Mouse (Mus musculus) embryonic facial prominence, embryonic 11.5 days (tissue): ENCODE data around the gene Gm47985. TPM values are rescaled to one million over a fixed set of nuclear protein-coding genes. Genes with fewer than 3 reads are reported as not detected.

Experiments used
- ATAC-seq: fragments of 200-750 bp; cut with Nextera tagmentation; replicated peaks from 2 replicates; pipeline ENCODE4 v1.8.0; 2017; ENCODE audit warnings: low read depth; ENCODE audit not compliant: insufficient number of reproducible peaks, low FRiP score, low TSS enrichment
- DNase-seq: peaks from one replicate; pipeline ENCODE4 v3.0.0-alpha.2; 2015; ENCODE audit warnings: low spot score
- H3K27ac ChIP-seq: fragments of 300-500 bp; sonication (generic); replicated peaks from 2 replicates; pipeline ENCODE4 v1.5.1; 2014; ENCODE audit warnings: mild to moderate bottlenecking, low read depth, low read length, control low read depth
- H3K27me3 ChIP-seq: fragments of 300-500 bp; sonication (generic); 2 replicates; pipeline ENCODE4 v1.6.1; 2014; ENCODE audit warnings: mild to moderate bottlenecking, low read length, moderate library complexity, mixed read lengths; ENCODE audit not compliant: control insufficient read depth, insufficient read depth
- H3K36me3 ChIP-seq: fragments of 300-500 bp; sonication (generic); replicated peaks from 2 replicates; pipeline ENCODE4 v1.6.1; 2014; ENCODE audit warnings: low read depth, mild to moderate bottlenecking, low read length, moderate library complexity, mixed read lengths; ENCODE audit not compliant: control insufficient read depth, insufficient read depth
- H3K4me1 ChIP-seq: fragments of 300-500 bp; sonication (generic); 2 replicates; pipeline ENCODE4 v1.6.1; 2014; ENCODE audit warnings: low read length, mixed read lengths; ENCODE audit not compliant: control insufficient read depth, insufficient read depth
- H3K4me2 ChIP-seq: fragments of 300-500 bp; sonication (generic); 2 replicates; pipeline ENCODE4 v1.6.1; 2014; ENCODE audit warnings: low read depth, mild to moderate bottlenecking, control low read depth, low read length, moderate library complexity
- H3K4me3 ChIP-seq: fragments of 300-500 bp; sonication (generic); 2 replicates; pipeline ENCODE4 v1.5.1; 2014; ENCODE audit warnings: low read depth, low read length, control low read depth
- H3K9ac ChIP-seq: fragments of 300-500 bp; sonication (generic); replicated peaks from 2 replicates; pipeline ENCODE4 v1.6.1; 2014; ENCODE audit warnings: mild to moderate bottlenecking, control low read depth, low read length
- H3K9me3 ChIP-seq: fragments of 300-500 bp; sonication (generic); replicated peaks from 2 replicates; pipeline ENCODE4 v1.6.1; 2016; ENCODE audit warnings: mild to moderate bottlenecking, low read length, inconsistent platforms, mixed read lengths; ENCODE audit not compliant: control insufficient read depth
- WGBS: fragments of 180-500 bp; shearing (Covaris S2); extraction: QIAGEN DNeasy Blood & Tissue Kit; methylation state at CpG from one replicate; pipeline ENCODE4 v1.1.7; 2014; 5-methylcytosine and 5-hydroxymethylcytosine counted together
- polyA plus RNA-seq: library from polyadenylated mRNA; unstranded; fragments of >200 nt; fragmentation: Nextera tagmentation; extraction: Ambion mirVana; gene quantifications from 2 replicates; pipeline ENCODE4 v1.2.1, GENCODE M21; 2014

Gm47985 gene
- polyA plus RNA-seq, 1 experiment from 2014 or later, result 0.66 TPM

DNA sequence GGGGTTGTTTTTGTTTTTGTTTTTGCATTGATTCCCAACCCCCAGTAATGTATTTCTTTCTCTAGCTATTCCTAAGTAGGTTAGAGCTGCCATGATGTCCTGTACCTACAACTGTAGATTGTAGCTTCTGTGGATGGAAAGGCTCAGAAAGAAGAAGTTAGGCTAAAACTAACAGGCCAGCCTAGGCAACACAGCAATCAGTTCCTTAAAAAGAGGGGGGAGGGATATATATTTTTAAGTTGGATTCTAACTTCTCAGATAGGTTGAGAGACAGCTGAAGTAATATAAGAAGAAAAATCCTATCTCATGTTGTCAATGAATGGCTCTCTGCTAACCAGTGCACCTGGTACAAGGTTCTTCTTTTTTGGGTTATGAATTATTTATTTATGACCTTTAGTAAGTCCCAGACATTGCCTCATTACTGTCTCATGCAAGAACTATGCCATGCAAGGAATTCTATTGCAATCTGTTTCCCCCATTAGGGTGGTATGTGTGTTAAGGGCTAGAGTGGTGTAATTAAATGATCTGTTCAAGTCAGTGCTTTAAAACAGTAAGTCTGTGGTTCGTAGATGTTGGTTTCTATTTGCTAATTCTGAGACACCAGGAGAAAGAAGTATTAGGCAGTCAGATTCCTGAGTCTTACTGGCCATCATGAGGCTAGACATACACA is 46.1 kb downstream of the Gm47985 start:
- Histone ChIP-seq H3K9ac (no peak overlapping the region), H3K4me2 (no peak overlapping the region), H3K4me1 (no peaks in the 10 kb centered on the region), H3K27ac (no peak overlapping the region), H3K36me3 (no peaks in the 10 kb centered on the region), H3K4me3 (no peak overlapping the region), H3K27me3 (no peaks in the 10 kb centered on the region), H3K9me3 (no peaks in the 10 kb centered on the region)
- WGBS, result 80% methylated on average over 1 of the region's 1 CpGs
- ATAC-seq, result no peak
- DNase-seq, result no peak

DNA sequence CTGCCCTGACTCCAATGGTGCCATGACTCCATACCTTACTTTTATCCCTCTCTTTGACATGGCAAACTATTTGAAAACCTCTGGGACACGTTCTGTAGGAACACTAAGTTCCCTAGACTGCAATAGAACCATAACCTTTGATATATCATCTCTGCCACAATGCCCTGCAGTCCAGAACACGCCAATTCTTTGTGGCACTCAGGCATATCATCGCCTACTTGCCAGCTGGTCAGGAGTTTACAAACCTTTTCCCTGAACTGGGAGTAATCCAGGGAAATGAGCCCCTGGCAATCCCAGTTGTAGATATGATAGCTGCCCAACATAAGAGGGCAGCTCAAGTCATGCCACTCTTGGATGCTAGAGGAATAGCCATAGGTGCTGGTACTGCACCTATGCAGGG is 50.0 kb downstream of the Gm47985 start:
- no peak overlapping the region for H3K4me3 ChIP-seq
- DNase-seq, result no peak
- WGBS, result 82% methylated on average over 3 of the region's 3 CpGs

DNA sequence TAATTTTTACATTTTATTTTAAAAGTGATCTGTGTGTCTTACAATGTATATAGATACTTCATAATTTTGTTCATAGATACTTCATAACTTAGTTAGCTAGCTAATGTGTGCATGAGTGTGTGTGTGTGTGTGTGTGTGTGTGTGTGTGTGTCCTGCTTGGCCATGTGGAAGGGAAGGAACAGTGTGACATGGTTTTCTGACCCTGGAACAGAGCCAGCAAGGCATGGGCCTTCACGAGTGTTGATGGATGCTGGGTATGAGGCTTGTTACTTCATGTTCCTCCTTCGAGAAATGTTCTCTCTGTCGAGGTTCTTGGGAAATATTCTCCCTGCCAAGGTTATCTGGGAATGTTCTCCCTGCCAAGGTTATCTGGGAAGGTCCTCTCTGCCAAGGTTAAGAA is 51.4 kb downstream of the Gm47985 start:
- Histone ChIP-seq H3K4me1 (no peaks in the 10 kb centered on the region), H3K4me2 (no peak overlapping the region), H3K9ac (no peak overlapping the region), H3K36me3 (no peaks in the 10 kb centered on the region), H3K27me3 (no peaks in the 10 kb centered on the region), H3K27ac (no peak overlapping the region), H3K4me3 (no peak overlapping the region), H3K9me3 (no peaks in the 10 kb centered on the region)
- ATAC-seq, result no peak
- DNase-seq, result no peak
- 90% methylated on average over 3 of the region's 3 CpGs for WGBS

More for the DNA sequence above, 50.0 kb downstream of the Gm47985 start:
- no peak for ATAC-seq
- Histone ChIP-seq H3K9me3 (no peaks in the 10 kb centered on the region), H3K4me1 (no peaks in the 10 kb centered on the region), H3K27ac (no peak overlapping the region), H3K9ac (no peak overlapping the region), H3K27me3 (no peaks in the 10 kb centered on the region), H3K4me2 (no peak overlapping the region), H3K36me3 (no peaks in the 10 kb centered on the region)

Other genes with a start within 250 kb of the Gm47985 start
- gene Hmcn1, start 189.1 kb upstream of the Gm47985 start, polyA plus RNA-seq, result 25.5 and 32.8 TPM in 2 replicates
- 0.45 TPM in 1 of 2 replicates, not detected in the other for gene Gm8947, start 9.8 kb downstream of the Gm47985 start, polyA plus RNA-seq
- 0.36 TPM in 1 of 2 replicates, not detected in the other for gene Gm47995, start 15.9 kb downstream of the Gm47985 start, polyA plus RNA-seq
- gene 3110040M04Rik, start 21.6 kb downstream of the Gm47985 start, polyA plus RNA-seq, result not detected in 2 replicates
- gene Gm47996, start 27.6 kb downstream of the Gm47985 start, polyA plus RNA-seq, result 0.54 TPM in 1 of 2 replicates, not detected in the other
- 432 and 470 TPM in 2 replicates for gene Ivns1abp, start 161.9 kb downstream of the Gm47985 start, polyA plus RNA-seq
- gene Swt1, start 245.9 kb downstream of the Gm47985 start, polyA plus RNA-seq, result 21.9 and 22.8 TPM in 2 replicates
- 43.5 and 45.8 TPM in 2 replicates for gene Trmt1l, start 246.0 kb downstream of the Gm47985 start, polyA plus RNA-seq